Mouse (Mus musculus) lung, adult 2 months (tissue): ENCODE data around the gene Bola3. TPM values are rescaled to one million over a fixed set of nuclear protein-coding genes. Genes with fewer than 3 reads are reported as not detected.

Experiments
- DNase-seq: peaks from one replicate; pipeline ENCODE4 v3.0.0; 2022
- H3K4me1 ChIP-seq: fragments of 200-500 bp; 2 replicates; pipeline ENCODE4 v1.6.1; 2011; ENCODE audit warnings: low read length; ENCODE audit not compliant: control insufficient read depth, insufficient read depth
- H3K4me3 ChIP-seq: fragments of 200-500 bp; replicated peaks from 2 replicates; pipeline ENCODE3; 2011; ENCODE audit warnings: low read depth, mild to moderate bottlenecking, control low read depth, low read length; ENCODE audit errors: extremely low read depth
- CTCF ChIP-seq: fragments of 200-500 bp; IDR thresholded peaks from 2 replicates; pipeline ENCODE4 v1.5.1; 2011; ENCODE audit warnings: mild to moderate bottlenecking, low read length, control low read depth; ENCODE audit not compliant: insufficient read depth
- POLR2A ChIP-seq: fragments of 200-500 bp; IDR thresholded peaks from 2 replicates; pipeline ENCODE4 v1.6.1; 2011; ENCODE audit warnings: low read depth, mild to moderate bottlenecking, control low read depth, low read length, borderline replicate concordance; ENCODE audit errors: extremely low read depth
- WGBS: fragments of 180-500 bp; shearing (Covaris S2); methylation state at CpG from one replicate; pipeline ENCODE4 v1.1.7; 2018; 5-methylcytosine and 5-hydroxymethylcytosine counted together
- polyA plus RNA-seq: library from polyadenylated mRNA; depleted of rRNA; stranded (reverse); fragments of >200 nt; gene quantifications from 2 replicates; pipeline ENCODE4 v1.2.3, GENCODE M21; 2012

Gene Bola3
- polyA plus RNA-seq, 1 experiment: 12.5 TPM

DNA sequence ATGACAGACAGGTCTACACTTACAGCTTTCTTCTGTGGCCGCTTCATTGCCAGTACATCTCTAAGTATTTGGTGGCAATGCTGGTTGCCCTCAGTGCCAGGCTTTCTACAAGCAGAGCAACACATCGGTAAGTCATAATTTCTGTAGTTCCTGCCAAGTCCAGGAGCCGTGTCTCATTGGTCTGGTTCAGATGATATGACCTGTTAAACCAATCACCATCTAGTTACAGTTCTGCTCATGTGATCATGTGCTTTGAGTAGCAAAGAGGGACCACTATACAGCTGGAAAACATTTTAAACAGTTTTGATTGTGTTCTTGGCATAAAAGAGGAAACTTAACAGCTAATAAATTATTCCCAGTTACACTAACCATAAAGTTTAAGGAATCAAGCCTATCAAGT is 1.0 kb upstream of the Bola3 start:
- H3K4me1 ChIP-seq: peaks cover 4% of the 10 kb centered on the region; the same call in 1 of the 2 replicates
- no peak overlapping the region for H3K4me3 ChIP-seq
- DNase-seq: no peak
- no peak for TF ChIP-seq CTCF
- no peak for TF ChIP-seq POLR2A
- 56% methylated on average over 3 of the region's 3 CpGs for WGBS

DNA sequence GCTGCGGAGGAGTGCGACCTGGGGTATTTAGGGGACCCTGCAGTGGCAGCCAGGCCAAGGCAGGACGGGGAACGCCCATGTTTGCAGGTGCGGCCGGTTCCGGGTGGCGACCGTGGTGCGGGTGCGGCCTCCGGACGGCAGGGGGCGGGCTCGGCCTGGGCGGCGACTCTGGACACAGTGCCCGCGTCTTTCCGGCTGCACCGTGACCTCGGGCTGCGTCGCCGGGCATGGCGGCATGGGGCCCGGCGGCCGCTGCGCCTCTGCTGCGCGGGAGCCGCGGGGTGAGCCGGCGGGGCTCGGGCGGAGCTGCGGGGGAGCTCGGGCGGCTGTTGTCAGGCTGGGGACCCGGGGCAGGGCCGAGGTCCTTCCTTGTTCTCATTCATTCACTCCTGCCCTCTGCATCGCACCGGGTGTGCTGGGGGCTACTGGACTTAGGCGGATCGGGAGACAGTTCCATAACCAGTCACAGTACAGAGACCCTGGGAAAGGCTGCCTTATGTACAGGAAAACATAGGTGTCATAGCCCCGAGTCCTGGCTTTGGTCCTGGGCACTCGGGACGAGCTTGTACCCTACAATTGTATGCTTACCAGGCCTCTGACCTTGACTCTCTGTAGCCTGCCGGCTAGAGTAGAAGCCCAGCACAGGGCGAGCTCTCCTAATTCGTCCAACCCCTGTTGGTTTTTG is 469 bp downstream of the Bola3 start:
- 1% methylated on average over 52 of the region's 53 CpGs for WGBS
- peak; percentile 94 for DNase-seq
- H3K4me3 ChIP-seq: peak overlapping the region; percentile 84
- peak; percentile 42; the same call in 1 of the 2 replicates for TF ChIP-seq POLR2A
- peak; percentile 49 for TF ChIP-seq CTCF
- peaks cover 4% of the 10 kb centered on the region; the same call in 1 of the 2 replicates for H3K4me1 ChIP-seq

DNA sequence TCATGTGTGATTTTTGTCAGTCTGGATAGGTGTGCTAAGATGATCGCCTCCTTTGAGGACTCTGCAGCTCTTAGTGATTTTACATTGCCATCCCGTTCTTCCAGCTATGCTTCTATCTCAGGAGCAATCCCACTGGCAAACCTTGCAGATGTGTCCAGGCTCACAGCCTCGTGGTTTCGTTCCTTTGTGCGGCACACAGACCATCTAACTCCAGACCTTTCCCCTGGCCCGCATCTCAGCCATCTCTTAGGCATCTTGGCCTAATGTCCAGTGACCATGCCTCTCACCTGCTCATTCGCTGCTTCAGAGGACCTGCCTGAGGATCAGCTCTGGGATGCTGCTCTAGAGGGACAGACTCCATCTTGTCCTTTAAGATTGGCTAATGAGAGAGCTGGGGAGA is 1.2 kb downstream of the Bola3 start:
- TF ChIP-seq POLR2A: no peak
- TF ChIP-seq CTCF: no peak
- peaks cover 4% of the 10 kb centered on the region; the same call in 1 of the 2 replicates for H3K4me1 ChIP-seq
- H3K4me3 ChIP-seq: peak overlapping the region; percentile 84
- DNase-seq: no peak
- 86% methylated on average over 7 of the region's 7 CpGs for WGBS

DNA sequence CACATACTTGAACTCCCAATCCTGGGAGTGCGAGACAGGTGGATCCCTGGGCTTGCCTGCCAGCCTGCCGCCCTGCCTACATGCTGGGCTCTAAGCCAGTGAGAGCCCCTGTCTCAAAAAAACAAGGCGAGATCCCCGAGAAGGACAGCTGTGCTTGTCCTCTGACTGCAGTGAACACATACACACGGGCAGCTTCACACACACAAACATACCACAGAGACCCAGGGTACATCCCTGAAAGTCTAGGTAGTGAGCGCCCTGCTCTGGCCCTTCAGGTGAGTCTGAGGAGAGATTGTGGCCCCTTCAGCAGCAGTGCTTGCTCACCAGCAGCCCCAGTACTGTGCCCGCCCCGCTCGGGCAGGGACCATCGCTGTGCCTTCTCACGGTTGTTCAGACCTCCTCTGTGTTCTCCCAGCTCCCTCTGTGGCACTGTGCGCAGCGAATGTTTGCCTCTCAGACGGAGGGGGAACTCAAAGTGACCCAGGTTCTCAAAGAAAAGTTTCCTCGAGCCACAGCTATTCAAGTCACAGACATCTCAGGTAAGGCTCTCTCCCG is 2.0 kb downstream of the Bola3 start:
- 88% methylated on average over 16 of the region's 16 CpGs for WGBS
- Histone ChIP-seq H3K4me1 (peaks cover 4% of the 10 kb centered on the region; the same call in 1 of the 2 replicates), H3K4me3 (no peak overlapping the region)
- no peak for DNase-seq
- no peak for TF ChIP-seq CTCF
- no peak for TF ChIP-seq POLR2A

DNA sequence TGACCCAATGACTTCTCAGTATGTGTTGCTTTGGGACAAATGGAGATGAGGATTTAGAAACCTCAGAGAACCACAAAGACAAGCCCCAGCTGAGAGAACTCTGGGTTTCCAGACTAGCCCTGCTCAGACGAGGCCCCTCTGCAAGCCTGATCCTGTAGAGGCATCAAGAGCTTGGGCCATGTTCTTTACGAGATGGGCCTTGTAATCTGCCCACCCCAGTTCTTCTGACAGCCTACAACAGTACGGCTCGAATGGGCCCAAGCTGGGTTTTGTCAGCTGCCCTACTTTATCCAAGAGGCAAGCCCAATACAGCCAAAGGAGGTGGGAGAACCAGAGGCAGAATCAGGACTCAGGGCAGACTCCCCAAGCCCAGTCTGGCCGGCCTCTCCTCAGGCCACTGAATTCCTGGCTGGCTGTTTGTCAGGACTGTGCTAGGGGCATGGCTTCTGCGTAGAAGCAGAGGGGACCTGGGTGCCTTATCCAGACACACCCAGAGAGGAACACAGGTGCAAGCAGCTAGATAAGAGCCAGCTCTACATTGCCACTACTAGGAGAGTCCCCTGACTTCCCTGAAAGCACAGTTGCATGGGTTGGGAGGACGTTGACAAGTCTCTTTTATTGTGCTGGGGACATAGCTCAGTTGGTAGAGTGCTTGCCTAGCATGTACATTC is 2.7 kb downstream of the Bola3 start:
- 84% methylated on average over 7 of the region's 7 CpGs for WGBS
- no peak for DNase-seq
- H3K4me1 ChIP-seq: peaks cover 4% of the 10 kb centered on the region; the same call in 1 of the 2 replicates
- H3K4me3 ChIP-seq: no peak overlapping the region
- TF ChIP-seq POLR2A (no peak), CTCF (no peak)

DNA sequence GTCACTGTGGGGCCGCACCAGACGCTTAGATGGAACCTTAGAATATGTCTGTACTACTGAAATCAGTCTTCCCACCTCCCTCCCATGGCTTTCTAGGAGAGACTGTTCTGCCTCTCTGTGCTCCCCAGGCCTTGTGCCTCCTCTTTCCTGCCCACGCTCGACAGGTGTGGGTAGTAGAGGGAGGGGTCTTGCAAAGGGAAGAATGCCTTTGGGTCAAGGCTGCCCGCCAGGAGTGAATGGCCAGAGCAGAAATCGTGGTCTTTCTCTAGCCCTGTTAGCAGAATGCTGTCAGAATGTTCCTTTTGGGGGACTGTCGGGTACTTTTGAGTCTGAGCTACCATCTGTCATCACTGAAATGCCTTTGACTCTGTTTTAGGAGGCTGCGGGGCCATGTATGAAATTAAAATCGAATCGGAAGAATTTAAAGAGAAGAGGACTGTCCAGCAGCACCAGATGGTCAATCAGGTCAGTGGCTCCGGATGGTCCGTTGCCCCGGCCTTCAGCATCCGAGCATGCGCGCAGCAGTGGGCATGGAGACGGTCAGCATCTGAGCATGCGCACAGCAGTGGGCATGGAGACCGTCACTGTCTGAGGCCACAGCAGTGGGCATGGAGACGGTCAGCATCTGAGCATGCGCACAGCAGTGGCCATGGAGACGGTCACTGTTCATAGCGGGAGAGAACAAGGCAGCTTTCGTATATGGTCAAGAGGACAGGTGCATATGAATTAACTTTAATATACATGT is 3.9 kb downstream of the Bola3 start:
- TF ChIP-seq POLR2A (no peak), CTCF (no peak)
- Histone ChIP-seq H3K4me1 (peaks cover 4% of the 10 kb centered on the region; the same call in 1 of the 2 replicates), H3K4me3 (no peak overlapping the region)
- no peak for DNase-seq
- 92% methylated on average over 24 of the region's 24 CpGs for WGBS

GRCm38 (mm10) chr6:83354856-83355781 is 6.2 kb downstream of the Bola3 start:
- TF ChIP-seq POLR2A: no peak
- no peak for TF ChIP-seq CTCF
- no peak for DNase-seq
- Histone ChIP-seq H3K4me3 (no peak overlapping the region), H3K4me1 (no peaks in the 10 kb centered on the region; the same call in 1 of the 2 replicates)
- WGBS: 80% methylated on average over 9 of the region's 9 CpGs

DNA sequence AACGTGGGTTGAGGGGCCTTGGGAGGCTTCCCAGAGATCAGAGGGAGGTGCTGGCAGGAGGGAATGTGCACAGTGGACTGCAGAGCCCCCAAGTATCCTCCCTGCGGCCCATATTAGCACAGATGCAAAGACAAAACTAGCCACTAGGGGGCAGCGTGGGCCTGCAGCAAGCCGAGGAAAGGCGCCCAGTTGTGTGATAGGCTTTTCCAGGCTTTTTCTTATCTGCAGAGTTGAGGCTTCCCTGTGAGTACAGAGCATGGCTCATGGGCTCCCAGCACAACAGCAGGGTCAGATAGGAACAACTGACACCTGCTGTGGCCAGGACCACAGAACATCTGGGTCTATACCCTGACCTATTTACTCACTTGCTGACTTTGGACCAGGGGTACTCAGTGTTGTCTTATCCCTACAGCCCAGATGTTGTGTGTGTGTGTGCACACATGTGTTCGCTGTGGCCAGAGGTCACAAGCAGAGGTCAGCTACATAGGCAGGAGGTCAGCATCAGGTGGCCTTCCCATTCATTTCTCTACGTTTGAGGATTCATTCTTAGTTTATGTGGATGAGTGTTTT is 7.7 kb downstream of the Bola3 start:
- Histone ChIP-seq H3K4me3 (no peak overlapping the region), H3K4me1 (no peaks in the 10 kb centered on the region)
- peak; percentile 82 for DNase-seq
- TF ChIP-seq POLR2A: no peak
- TF ChIP-seq CTCF: peak; percentile 89
- WGBS: 23% methylated on average over 7 of the region's 7 CpGs
